Mouse (Mus musculus) adrenal gland, postnatal 36 days (tissue): Measurements from ENCODE around the gene Jarid2. TPM values are rescaled to one million over a fixed set of nuclear protein-coding genes. Genes with fewer than 3 reads are reported as not detected.

Experiments used
- DNase-seq, 2 experiments: peaks; one replicate each; pipeline ENCODE4 v3.0.0; 2021; ENCODE audit warnings: mixed read lengths in 1 of 2
- total RNA-seq, 2 experiments: library from RNA; stranded (reverse); gene quantifications; 2 replicates each; pipeline ENCODE4 v1.2.3; 2021

Jarid2 gene
- total RNA-seq, 2 experiments from 2014 or later, result 35.8 to 40.6 TPM

DNA sequence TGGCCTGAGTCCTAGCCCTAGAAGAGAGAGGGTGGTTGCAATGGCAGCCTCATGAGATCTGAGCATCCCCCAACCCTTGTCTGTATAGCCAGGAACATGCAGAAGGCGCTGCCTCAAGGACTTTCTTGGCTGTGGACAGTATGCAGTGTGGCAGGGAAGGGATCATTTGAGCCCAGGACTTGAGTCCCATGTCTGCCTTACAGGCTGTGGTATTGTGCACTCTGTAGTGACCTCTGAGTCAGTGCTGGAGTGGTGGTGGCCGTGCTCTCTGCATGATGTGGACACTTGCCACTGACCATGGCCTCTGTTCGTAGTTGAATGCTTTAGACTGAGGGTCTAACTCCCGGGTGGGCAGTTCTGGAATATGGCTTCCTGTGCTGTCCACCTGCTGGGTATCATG lies 187.9 kb downstream of the Jarid2 start:
- no peak for DNase-seq

DNA sequence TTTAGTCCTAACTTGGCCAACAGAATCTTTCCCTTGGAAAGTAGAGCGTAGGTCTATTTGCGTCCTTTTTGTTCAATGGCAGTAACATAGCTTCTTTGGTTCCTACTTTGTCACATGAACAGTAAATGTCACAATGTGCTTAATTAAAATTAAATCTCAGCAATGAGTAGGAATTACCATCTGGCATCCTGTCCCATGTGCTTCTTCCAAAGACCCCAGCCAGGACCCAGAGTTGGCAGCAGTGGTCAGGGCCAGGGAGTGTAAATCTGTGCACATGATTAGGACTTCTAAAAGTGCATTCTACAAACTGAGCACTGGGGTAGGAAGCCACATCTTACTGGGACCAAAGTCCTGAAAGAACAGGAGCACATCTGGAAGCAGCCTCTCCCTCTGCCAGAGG lies 189.0 kb downstream of the Jarid2 start:
- no peak for DNase-seq

DNA sequence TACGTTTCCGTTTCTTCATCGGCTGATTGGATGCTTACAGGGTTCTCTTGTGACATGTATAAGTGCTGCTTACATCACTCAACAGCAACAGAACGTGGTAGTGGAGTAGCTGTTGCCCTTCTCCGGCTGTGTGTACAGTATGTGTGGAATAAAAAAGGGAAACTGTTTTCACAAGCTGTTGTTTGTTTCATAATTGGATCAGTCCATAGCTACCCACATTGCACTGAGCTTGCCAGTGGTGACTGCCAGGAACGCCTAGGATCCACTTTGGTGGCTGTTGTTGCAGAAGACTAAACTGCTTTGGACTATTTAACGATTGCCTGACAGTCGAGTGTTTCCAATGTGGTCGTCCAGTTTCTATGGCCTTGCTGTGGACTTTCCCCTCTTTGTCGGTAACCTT lies 191.8 kb downstream of the Jarid2 start:
- no peak for DNase-seq

DNA sequence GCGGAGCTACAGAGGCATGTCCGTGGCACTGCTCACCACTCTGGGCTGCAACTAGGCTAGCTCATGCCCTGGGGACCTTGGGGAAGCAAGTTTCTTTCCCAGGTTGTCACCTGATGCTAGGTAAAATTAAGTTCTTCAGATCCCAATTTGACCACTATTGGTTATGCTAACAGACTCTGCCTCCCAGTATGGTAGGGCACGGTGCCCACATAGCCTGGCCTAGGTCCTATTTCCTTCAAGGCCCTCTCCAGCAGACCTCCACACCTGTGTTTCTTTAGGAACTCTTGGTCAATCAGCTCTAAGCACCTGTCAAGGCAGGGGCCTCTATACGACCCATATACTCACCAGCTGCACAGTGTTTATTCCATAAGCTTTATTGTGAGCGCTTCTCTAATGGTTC lies 192.4 kb downstream of the Jarid2 start:
- DNase-seq, result no peak

DNA sequence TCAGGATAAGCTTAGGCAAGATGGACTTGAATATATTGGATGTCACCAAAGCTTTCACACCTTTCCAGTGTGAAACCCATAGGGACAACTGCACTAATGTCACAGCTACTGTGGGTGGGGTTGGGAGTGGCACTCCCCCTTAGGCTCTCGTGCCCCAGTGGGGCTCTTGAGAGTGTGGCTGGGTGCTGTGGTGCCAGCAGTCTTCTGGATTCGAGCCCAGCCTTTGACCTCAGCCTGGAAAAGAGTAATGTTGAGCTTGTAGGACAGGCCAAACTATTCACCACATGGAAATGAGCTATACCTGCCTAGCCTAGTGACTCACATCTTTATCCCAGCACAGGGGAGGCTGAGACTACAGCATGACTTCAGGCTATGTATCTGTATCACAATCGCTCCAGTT lies 194.8 kb downstream of the Jarid2 start:
- DNase-seq, result peak; percentile 16 to 42

DNA sequence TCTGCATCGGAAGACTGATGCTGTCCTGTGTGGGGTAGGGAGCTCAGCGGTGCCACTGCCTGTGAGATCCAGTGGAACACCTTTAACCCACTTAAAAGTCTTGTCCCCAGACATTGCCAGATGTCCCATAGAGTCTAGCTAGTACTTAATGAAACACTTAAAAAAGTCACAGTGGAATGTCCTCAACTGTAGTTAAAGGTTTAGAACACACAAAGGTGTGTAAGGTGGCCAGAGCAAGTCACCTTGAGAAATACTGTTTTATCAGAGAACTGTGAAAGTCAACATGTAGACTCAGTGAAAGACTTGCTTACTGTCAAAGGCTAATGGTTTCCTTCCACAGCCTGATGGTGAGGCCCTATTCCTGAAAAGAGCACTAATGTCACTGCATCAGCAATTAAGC lies 195.9 kb downstream of the Jarid2 start:
- no peak for DNase-seq

DNA sequence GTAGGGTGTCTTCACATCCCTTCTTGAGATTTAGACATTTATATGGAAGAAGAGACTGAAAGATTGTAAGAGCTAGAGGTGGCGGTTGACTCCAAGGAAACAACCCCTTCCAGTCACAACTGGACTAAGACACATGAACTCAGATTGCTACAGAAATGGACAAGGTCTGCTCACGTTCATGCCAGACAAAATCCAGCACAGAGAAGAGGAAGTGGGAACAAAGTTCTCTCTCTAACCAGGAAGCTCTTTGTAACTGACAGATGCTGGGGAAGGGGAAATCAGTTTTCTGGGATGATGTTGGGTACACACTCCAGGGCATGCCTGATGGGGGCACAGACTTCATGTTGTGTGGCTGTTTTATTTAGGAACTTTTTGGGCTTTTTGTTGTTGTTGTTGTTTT lies 197.0 kb downstream of the Jarid2 start:
- DNase-seq, result no peak

DNA sequence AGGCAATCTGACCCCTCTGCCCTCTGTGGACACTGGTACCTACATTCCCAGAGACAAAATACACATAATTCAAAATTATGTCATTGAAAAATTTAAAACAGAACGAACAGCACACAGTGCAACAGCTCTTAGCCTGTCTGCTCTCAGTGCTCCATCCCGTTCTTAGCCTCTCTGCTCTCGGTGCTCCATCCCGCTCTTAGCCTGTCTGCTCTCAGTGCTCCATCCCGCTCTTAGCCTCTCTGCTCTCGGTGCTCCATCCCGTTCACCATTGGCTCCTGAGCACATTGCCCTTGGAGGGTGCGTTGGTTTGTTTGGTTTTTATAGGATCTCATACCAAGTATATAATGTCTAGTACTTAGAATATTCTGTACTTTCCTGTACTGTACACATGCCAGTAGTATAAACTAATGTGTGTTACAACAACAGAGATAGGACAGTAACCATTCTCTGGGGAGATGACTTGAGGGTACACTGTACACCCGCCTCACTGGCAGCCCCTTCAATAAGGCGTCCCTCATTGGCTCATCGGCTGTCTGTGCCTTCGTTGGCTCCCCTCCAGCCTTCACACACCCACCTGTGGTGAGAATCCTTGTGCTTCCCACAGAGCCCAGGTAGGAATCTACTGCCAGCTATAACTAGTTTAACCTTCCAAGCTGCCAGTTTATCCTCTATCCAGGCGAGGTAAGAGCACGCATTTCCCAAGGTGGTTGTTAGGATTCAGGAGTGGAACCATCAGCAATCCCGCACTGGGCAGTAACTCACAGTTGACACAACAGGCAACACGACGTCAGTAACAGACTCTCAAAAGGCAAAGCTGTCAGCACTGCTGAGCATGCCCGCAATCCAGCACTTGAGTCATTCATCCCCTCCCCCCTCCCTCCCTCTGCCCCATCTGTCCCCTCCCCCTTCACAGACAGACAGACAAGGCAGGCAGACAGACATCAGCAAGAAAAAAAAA lies 203.3 kb downstream of the Jarid2 start:
- DNase-seq, result no peak

DNA sequence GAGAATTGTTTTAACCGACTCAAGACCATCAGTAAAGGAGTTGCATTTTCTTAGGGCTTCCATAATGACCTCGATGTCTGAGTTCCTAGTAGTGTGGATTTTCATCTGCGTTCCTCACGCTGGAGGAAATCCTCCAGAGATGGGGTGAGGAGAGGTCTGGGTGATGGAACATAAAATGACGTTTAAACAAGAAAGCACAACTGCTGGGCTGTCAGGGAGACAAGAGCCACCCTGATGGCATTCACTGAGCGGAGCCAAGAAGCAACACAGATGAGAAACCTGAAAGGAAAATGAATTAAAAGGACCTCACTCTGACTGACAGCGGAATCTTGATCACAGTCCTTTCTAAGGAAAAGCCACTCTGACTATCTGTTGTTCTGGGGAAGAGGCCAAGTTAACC lies 204.3 kb downstream of the Jarid2 start:
- no peak for DNase-seq

DNA sequence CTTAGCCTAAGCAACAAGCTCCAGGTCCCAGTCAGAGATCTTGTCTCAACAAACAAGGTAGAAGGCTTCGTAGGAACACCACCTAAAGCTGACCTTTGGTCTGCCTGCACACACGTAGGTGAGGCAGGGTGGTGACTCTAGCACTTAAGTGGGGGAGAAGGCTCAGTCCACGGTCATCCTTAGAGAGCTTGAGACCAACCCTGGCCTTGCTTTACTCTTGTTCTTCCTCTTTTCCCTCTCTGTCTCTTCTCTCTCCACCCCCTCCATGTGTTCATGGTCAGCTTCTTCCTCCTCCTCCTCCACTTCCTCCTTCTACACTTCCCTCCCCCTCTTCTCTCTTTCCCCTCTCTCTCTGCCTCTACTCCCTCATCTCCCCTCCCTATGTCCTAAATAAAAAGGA lies 208.4 kb downstream of the Jarid2 start:
- DNase-seq, result no peak

DNA sequence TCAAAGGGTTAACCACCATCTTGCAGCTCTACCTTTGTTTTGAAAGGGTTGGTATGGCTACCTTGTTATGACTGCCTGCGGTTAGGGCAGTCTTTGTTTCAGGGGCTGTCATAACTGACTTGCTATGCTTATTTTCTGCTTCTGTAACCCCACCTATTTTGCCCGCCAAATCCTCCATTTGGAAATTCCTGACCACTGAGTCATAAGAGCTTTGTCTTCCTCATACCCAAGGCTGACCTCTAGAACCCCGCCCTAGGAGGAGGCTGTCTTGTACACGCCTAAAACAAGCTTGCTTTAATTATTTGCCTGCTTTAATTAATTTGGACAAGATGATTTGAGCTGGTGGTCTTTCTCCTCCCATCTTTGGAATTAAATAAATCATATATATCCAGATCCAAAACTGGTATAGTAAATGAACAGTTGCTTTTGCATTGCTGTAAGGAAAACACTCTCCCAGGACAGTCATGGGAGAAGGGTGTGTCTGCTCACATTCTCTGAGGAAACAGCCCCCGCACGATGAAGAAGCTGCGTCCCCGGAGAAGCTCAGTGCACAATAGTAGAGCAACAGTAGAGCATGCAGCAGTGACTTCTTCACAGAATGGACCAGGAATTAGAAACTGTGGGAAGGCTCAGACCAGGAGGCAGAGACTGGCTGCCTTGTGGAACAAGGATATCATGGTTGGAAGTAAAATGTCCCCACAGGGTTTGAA lies 210.2 kb downstream of the Jarid2 start:
- DNase-seq, result no peak

DNA sequence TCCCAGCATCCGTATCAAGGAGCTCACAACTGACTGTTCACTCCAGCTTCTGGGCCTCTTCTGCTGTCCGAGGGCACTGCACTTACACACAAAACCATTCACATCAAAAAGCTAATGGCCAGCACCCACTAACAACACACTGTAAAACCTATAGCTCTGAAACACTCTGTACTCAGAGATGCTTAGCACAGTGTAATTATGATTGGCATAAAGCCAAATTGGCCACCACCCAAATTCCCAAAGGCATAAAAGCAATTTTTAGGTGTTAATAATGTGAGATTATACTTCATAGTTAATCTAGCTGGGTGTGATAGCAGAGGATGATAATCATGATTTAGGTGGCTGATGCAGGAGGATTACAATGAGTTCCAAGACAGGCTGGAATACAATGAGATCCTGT lies 214.3 kb downstream of the Jarid2 start:
- DNase-seq, result no peak

DNA sequence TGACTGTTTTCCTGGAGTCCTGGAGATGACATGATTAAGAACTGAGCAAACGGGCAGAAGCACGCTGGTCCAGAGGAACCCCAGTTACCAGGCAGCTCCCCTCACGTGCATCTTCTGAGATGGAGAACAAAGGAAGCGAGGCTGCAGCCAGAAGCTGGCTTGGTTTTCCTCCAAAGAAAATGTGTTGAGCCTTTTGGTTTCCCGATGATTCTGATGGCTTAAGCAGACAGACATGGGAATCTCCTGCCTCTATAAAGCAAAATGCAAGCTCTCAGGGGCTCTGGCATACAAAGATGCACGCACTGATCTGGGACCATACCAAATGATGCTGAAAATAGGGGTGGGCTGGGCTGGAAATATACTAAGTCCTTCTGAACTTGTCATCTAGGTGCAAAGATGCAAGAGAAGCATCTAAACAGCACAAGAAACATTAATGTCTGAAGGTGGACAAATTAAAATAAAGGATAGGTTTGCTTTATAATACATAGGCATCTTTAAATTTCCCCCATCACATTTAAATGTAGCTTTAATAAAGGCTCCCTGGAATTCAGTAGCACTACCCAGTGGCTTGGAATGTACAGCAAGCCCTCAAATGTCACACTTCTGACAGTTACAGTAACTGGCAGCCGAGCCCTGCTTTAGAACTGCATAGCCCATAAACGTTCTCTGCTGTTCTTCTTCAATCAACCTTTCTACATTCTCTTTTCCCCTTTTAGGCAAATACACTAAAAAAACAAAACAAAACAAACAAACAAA lies 217.8 kb downstream of the Jarid2 start:
- DNase-seq, result no peak

DNA sequence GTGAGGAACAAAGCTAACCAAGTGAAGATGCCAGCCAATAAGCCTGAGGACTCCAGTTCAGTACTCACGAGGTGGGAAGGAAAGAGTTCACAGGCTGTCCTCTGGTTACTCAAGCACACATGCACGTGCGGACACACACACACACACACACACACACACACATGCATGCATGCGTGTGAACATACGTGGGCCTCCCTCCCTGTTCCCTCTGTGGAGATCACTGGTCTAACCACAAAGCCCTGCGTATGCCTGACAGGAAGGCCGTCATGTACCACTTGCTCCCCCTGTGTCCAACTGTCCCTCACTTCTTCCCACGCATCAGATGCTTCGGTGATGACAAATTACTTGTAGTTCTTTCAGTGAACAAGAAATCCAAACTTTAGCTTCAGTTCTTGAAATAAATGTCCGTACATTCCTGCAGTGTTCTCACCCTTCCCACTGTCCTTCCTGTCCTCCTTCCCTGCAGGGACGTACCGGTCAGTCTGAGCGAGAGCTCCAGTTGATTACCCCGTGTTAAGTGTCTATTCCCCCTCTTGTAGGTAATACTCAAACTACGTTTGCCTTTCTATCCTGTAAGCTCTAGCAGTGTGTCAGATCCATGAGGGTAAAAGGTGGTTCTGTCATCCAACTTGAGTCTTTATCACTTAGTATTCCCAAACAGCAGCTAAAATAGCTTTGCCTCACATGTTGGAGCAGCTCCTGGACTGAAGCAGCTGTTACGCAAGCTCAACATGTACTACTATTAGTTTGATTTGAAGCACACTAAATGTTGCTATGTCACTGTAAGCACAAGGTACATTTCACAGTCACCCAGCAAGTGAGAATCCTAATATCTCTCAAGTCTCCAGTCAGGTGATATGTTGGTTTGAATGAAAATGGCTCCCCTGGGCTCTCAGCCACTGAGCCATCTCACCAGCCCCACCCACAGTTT lies 219.3 kb downstream of the Jarid2 start:
- DNase-seq, result no peak

DNA sequence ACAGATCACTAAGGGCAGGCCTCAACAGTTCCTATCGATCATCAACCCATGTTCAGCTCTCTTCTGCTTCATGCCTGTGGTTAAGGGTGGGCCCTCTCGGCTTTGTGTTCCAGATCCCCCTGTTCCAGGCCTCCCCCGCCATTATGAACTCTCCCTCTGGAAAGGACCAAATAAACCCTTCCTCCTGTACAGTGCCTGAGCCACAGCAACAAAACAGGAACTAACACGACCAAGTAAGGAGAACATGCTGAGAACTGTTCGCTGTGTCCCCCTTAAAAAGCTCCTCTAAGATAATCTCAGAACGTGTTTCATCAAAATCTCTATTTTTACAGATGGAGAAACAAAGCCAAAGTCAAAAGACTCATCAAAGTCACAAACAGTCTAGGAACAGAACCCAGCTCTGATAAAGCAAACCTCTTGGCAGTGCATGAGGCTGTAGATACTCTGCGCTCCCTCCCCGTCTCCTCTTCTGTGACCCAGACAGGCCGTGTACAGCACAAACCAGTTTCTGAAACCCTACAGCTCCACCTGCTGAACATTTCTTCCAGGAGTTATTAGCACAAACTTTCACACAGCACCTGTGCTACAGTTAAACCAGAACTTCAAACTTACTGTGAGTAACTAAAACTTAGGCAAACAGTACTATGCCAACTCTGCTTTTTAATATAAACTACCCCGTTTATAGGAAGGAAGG lies 223.3 kb downstream of the Jarid2 start:
- no peak for DNase-seq

DNA sequence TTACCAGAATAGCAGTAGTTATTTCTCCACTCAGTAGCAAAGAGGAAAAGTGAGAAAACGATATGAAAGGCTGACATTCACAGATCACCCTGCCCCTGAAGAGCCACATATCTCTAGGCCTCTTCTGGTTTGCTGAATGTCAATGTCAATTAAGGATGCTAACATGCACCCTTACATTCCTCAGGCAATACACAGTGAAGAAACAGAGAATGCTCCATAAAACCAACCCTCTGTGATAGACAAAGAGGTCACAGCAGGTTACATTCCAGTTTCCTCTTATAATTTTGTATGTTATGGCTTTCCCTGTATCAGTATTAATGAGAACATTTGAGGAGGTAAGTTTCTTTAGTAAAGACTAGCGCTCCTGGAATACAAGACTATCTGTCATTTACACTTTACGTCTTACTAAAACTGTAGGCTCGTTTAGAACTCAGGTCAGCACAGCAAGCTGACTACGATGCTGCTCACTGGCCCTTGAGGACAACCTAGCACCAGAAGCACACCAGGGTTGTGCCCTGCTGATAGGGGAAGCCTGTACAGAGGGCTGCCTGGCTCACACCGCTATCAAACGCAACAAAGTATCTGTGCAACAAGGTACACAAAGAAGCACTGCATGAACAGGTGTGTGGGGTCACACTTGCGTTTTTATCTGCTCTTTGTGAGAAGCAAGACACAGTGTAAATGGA lies 224.4 kb downstream of the Jarid2 start:
- no peak for DNase-seq

DNA sequence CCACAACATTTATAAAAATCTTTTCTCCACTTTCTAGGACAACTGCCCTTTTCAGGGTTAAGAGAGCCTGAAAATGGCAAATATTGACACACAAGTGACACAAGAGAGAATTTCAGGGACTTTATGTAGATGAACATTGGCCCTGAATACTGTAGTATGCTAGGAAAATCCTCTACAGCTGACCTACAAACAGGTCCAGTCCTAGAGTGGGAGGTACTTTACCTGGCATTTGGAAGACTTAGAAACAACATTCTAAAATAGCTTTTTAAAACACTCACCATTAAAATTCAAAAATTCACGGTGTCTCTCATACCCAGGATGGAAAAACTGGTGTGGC lies 224.9 kb downstream of the Jarid2 start:
- DNase-seq, result no peak

DNA sequence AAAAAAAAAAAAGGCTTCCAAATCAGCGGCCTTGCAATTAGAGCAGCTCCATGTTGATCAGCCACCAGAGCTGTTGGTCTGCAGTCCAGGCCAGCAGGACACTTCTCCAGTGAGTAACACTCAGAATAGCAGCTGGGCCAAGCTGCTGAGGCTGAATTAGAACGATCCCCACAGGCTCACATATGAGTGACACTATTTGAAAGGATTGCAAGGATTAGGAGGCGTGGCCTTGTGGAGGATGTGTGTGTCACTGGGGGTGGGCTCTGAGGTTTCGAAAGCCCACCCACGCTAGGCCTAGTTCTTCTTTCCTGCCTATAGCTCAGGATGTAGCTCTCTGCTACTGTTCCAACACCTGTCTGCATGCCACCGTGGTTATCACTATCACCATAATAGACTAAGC lies 226.5 kb downstream of the Jarid2 start:
- no peak for DNase-seq

DNA sequence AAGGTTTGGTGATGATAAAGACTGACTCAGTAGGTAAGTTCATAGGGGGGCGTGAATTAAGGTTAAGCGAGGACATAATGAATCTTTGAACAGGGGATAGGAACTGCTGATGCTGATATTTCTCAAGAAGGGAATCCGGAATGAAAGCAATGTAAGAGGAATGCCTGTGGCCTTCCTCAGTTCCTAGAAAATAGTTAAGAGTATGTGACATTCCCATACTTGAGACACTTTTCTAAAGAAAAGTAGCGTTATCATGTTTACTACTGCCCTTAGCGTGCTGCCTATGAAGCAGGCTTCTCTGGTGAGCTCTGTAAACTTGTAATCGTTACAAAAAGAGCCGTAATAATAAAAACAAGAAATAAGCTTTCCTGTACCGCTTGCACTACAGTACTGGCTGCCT lies 227.8 kb downstream of the Jarid2 start:
- DNase-seq, result no peak

DNA sequence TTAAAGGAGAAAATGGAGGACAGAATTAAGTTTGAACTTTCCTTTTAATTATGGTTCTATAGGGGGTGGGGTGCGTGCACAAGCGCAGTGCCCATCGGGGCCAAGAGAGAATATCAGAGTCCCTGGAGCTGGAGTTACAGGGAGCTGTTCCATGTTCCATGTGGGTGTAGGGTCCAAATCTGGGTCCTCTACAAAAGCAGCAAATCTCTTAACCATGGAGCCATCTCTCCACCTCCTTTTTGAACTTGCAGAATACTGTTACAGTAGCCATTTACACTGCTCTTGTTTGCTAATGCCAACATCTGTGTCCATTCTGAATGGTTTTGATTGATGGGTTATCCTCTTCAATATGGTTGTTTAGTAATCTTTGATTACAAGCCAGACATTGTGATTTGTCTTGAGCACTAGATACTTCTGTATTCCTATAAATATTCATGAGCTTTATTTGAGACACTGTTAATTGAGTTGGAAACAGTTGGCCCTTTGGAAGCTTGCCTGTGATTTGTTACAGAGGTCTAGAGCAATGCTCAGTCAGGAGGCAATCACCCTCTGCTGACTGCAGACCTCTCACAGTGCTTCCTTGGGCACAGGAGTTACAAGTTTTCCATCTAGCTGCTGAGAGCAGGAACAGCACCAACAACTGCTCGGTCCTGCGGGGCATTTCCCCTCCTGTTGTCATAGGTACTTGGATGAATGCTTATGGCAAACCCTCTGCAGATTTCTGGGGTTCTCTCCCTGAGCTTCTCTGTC lies 231.4 kb downstream of the Jarid2 start:
- no peak for DNase-seq
